Mouse (Mus musculus) forebrain, embryonic 14.5 days (tissue): Measurements from ENCODE around the gene Slc15a4. TPM values are rescaled to one million over a fixed set of nuclear protein-coding genes. Genes with fewer than 3 reads are reported as not detected.

Experiments
- polyA plus RNA-seq: library from polyadenylated mRNA; unstranded; fragments of >200 nt; fragmentation: Nextera tagmentation; extraction: Ambion mirVana; gene quantifications from 2 replicates; pipeline ENCODE4 v1.2.1, GENCODE M21; 2014

Slc15a4 gene
- polyA plus RNA-seq, 1 experiment from 2014 or later: 18.2 TPM

Other genes starting within 250 kb of the Slc15a4 start
- gene Glt1d1, start 635 bp downstream of the Slc15a4 start, polyA plus RNA-seq: 1.1 and 1.5 TPM in 2 replicates